Mouse (Mus musculus) gastrocnemius, postnatal 36 days (tissue): ENCODE measurements around the gene Rpl41. TPM values are rescaled to one million over a fixed set of nuclear protein-coding genes. Genes with fewer than 3 reads are reported as not detected.

Experiments
- DNase-seq, 2 experiments: peaks; one replicate each; pipeline ENCODE4 v3.0.0; 2022
- intact Hi-C: fragments of 180-260 bp; cut with DNase I; formaldehyde crosslinking; loops from one replicate; pipeline ENCODE4 v1.15.1; 2025
- microRNA-seq, 2 experiments: library from miRNA; unstranded; fragments of <30 nt; microRNA quantifications; one replicate each; pipeline ENCODE4 v1.2.0; 2021
- total RNA-seq, 2 experiments: library from RNA; stranded (reverse); gene quantifications; 2 replicates each; pipeline ENCODE4 v1.2.3; 2021

Gene Rpl41
- total RNA-seq, 2 experiments from 2014 or later: 857 to 980 TPM

DNA sequence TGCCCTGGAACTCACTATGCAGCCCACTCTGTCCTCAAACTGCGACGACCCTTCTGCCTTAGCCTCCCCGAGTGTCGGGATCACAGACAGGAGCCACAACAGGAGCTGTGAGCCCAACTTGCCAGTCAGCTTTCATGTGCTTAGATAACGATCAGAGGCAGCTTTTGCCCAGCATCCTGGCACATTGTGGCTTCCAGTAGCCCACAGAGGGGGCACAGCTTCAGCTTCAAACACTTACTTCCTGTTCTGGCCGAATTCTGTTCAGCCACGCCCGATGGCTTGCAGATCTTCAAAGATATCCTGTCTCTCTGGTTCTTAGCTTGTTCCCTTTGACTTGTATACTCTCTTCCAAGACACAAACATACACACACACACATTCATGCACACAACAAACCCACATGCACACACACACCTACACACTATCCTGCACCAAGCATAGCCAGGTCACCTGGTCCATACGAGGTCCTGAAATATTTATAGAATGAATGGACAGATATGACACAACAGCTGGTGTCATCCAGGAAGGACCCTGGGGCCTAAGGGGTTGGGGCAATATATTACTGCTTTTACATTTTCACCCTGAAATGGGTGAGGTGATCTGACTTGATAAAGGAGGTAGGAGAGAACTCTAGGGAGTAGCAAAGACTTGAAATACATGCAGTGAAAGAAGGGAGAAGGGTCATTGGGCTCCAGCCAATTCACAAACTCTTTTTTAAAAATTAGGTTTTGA lies 44.3 kb downstream of the Rpl41 start:
- DNase-seq: no peak
- intact Hi-C loops: no loop called here

DNA sequence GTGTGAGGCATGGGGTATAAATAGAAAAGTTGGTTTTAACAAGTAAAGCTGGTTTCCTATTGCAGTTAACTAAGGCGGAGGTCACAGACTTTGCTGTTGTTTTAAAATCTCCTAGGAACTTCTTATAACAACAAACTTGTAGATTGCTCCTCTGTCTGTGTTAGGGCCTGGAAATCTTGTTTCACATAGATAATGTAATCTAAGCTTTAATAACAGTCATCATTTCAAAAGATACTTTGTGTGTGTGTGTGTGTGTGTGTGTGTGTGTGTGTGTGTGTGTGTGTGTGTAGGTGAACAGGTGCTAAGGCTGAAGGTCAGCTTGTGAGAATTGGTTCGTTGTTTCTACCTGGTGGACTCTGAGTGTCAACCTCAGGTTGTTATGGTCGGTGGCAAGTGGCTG lies 45.1 kb downstream of the Rpl41 start:
- DNase-seq: no peak
- intact Hi-C loops: no loop called here

DNA sequence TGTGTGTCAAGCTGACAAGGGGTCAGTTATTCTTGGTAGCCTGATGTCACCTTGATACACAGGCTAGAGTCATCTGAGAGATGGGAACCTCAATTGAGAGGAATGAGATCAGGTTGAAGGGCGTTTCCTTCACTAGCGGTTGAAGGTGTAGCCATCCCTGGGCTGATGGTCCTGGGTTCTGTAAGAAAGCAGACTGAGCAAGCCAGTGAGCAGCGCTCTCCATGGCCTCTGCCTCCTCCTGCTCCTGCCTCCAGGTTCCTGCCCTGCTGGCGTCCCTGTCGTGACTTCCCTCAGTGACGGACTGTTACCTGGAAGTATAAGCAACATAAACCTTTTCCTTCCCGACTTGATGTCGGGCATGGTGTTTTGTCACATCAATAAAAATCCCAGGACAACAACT lies 45.6 kb downstream of the Rpl41 start:
- DNase-seq: no peak
- intact Hi-C loops: no loop called here

DNA sequence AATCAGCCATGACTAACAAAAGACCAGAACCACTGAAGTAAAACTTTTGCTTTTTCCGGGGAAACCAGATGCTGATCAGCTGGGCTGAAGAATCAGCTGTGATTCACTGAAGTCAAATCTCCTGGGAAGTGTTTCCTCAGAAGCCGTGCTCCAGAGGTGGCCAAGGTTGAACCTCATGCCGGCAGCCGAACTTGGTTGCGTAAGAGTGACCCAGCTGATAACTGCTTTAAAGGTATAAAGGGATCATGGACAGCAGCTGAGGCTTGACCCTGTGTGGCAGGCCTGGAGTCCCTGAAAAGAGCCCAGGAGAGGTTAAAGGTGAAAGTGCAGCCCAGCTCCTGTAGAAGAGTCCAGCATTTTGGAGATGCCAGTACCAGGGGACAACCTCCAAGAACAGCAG lies 46.8 kb downstream of the Rpl41 start:
- DNase-seq: no peak
- intact Hi-C loops: no loop called here

DNA sequence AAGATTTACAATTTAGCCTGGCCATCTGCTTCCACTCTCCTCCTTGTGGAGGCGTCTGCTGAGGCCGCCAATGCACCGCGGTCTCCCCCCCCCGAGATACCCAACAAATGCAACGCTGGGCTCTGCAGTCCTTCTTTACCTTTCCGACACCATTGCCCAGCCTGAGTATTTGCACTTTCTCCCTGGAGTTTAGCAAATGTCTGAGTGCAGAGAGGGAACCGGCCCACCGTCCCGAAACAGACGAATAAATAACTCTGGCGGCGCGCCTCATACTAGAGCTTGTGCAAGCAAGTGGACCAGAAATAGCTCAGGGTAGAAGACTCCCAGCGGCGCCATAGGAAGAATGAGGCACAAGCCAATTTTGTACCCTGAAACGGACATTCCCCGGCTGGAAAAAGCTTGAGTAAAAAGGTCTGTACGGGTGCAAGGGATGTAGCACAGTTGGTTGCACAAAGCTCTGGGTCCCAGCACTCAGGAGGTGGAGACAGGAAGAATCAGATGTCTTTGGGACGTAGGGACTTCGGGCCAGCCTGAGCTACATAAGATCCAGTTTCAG lies 49.9 kb downstream of the Rpl41 start:
- intact Hi-C loops: loop anchor here (5.0 kb wide), 1 partner anchor 48 kb away; the partner anchor contains the start of genes Rpl41 and Zc3h10
- DNase-seq: peak; percentile 67 to 78

DNA sequence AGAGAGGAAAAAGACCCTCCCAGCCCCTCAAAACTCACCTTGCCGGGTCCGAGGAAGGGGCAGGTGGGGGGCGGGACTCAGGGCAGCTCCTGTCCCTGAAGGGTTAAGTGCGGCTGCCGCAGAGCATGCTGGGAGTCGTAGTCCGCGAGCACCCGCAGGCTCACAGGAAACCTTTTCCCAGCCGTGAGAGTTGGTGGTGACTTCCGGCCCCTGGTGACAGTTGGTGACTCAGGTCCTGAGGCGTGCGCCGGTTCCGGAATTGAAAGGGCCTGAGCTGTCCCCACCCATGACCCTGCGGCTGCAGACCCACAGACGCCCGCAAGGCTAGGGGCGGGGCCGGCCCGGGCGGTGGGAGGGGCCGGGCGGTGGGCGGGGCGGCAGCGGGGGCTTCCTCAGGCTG lies 50.5 kb downstream of the Rpl41 start, which contains the start of gene Myl6b:
Gene Myl6b, minus strand, starts transcription at position 96 of the 400 bp plus-strand sequence.
- DNase-seq: peak; percentile 88 to 93
- intact Hi-C loops: loop anchor here (5.0 kb wide), 1 partner anchor 49 kb away; the partner anchor contains the start of genes Rpl41 and Zc3h10

Small RNAs within 50 kb of the gene (microRNA-seq; reads per million reads assigned to microRNA genes)
- gene Gm47275 (0 reads per million in 2 experiments), gene Mir6916 (0 reads per million in 2 experiments), gene Mir6917 (0 reads per million in 2 experiments)

Other genes starting within 250 kb of the Rpl41 start
- gene Pan2, start 246.0 kb downstream of the Rpl41 start, total RNA-seq: 1 to 10 TPM; 4.4 to 5.6 TPM
- 10 to 100 TPM; 41.6 to 45.4 TPM for gene Cnpy2, start 226.8 kb downstream of the Rpl41 start, total RNA-seq
- gene Cs, start 211.6 kb downstream of the Rpl41 start, total RNA-seq: 100 to 1,000 TPM; 586 to 610 TPM
- 100 to 1,000 TPM; 433 to 434 TPM for gene Coq10a, start 180.3 kb downstream of the Rpl41 start, total RNA-seq
- gene Ankrd52, start 172.2 kb downstream of the Rpl41 start, total RNA-seq: 10 to 100 TPM; 50.5 to 55.7 TPM
- not detected for gene Slc39a5, start 148.1 kb downstream of the Rpl41 start, total RNA-seq
- 10 to 100 TPM; 48.1 to 50.4 TPM for gene Nabp2, start 137.8 kb downstream of the Rpl41 start, total RNA-seq
- gene Rnf41, start 137.6 kb downstream of the Rpl41 start, total RNA-seq: 10 to 100 TPM; 10.4 to 10.5 TPM
- gene Smarcc2, start 90.1 kb downstream of the Rpl41 start, total RNA-seq: 10 to 100 TPM; 39.2 to 46.4 TPM
- 100 to 1,000 TPM; 155 to 171 TPM for gene Myl6, start 55.2 kb downstream of the Rpl41 start, total RNA-seq
- gene Myl6b, start 50.6 kb downstream of the Rpl41 start, total RNA-seq: 10 to 100 TPM in 1 of 2 experiments, 1 to 10 TPM in 1; 5.6 to 21.4 TPM
- gene Esyt1, start 23.4 kb downstream of the Rpl41 start, total RNA-seq: 10 to 100 TPM; 12.8 to 13.0 TPM
- 1 to 10 TPM; 3.7 to 5.3 TPM for gene Zc3h10, start 1.5 kb downstream of the Rpl41 start, total RNA-seq
- gene Pa2g4, start 16.7 kb upstream of the Rpl41 start, total RNA-seq: 10 to 100 TPM; 32.8 to 39.0 TPM
- 1 to 10 TPM; 2.1 to 4.6 TPM for gene Erbb3, start 40.3 kb upstream of the Rpl41 start, total RNA-seq
- 100 to 1,000 TPM; 289 to 338 TPM for gene Rps26, start 77.4 kb upstream of the Rpl41 start, total RNA-seq
- under 1 TPM; 0.26 to 0.69 TPM for gene Ikzf4, start 96.7 kb upstream of the Rpl41 start, total RNA-seq
- 10 to 100 TPM; 19.4 to 20.3 TPM for gene Suox, start 124.8 kb upstream of the Rpl41 start, total RNA-seq
- 10 to 100 TPM; 80.4 to 90.1 TPM for gene Rab5b, start 147.0 kb upstream of the Rpl41 start, total RNA-seq
- under 1 TPM in 1 of 2 experiments, not detected in 1; 0.22 TPM for gene Pmel, start 154.9 kb upstream of the Rpl41 start, total RNA-seq
- gene Cdk2, start 155.7 kb upstream of the Rpl41 start, total RNA-seq: 1 to 10 TPM; 4.6 to 5.5 TPM
- gene Dgka, start 195.6 kb upstream of the Rpl41 start, total RNA-seq: 1 to 10 TPM; 7.7 to 9.8 TPM
- gene Pym1, start 198.6 kb upstream of the Rpl41 start, total RNA-seq: 10 to 100 TPM in 1 of 2 experiments, 1 to 10 TPM in 1; 8.8 to 11.7 TPM
- gene Mmp19, start 241.6 kb upstream of the Rpl41 start, total RNA-seq: 1 to 10 TPM in 1 of 2 experiments, under 1 TPM in 1; 0.92 to 2.6 TPM